Mouse (Mus musculus): ENCODE results near the gene Tsks. TPM values are rescaled to one million over a fixed set of nuclear protein-coding genes. Genes with fewer than 3 reads are reported as not detected.

Tsks gene
- total and polyA plus RNA-seq, 3 experiments, result 0.08 TPM; not detected in 2

DNA sequence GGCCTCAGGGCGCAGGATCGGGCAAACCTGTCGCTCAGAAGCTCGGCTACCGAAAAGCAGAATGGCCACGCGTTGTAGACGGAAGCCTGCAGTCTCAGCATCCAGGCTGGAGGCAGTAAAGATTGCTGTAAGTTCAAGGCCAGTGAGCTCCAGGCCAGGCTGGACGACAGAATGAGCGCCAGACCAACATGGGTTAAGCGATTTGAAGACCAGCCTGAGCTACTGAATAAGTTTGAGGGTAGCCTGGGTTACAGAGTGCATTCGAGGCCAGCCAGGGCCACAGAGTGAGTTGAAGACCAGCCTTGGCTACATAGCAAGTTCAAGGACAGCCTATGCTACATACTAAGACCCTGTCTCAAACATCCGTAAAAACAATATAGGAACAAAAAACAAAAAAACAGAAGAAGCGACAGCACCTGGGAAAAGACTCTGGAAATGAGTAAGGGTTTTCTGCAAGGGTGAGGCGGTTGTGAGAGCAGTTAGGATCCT lies 55.0 kb downstream of the Tsks start:
- H3K27me3 ChIP-seq (ENCODE audit: control insufficient read depth in 1 of 2, insufficient read depth in 2 of 2, low read length in 2 of 2), result no peaks in the 10 kb centered on the region
- peak overlapping the region; percentile 91 for H3K9ac ChIP-seq (ENCODE audit: control insufficient read depth, low read depth, low read length, poor library complexity, severe bottlenecking)
- no peak for DNase-seq (ENCODE audit: low read depth, low spot score)
- H3K36me3 ChIP-seq (ENCODE audit: control insufficient read depth in 1 of 2, insufficient read depth in 2 of 2, low read length in 2 of 2), result peaks cover 0 to 9% of the 10 kb centered on the region in 2 experiments; a peak in 2 of 4 replicates
- TF ChIP-seq ELF1 (IDR thresholded peaks at IDR 0.05; ENCODE audit: low read depth, low read length), result 0 out of 2 replicates have a peak, but pooled peaks have one; percentile 5
- no peak for TF ChIP-seq TBP (IDR thresholded peaks at IDR 0.05; ENCODE audit: low read depth, low read length)
- TF ChIP-seq CHD1 (IDR thresholded peaks at IDR 0.05; ENCODE audit: low read depth, low read length), result 0 out of 2 replicates have a peak, but pooled peaks have one; percentile 94
- 0 out of 2 replicates have a peak, but pooled peaks have one; percentile 15 for TF ChIP-seq SIN3A (IDR thresholded peaks at IDR 0.05; ENCODE audit: low read length)
- 0 out of 2 replicates have a peak, but pooled peaks have one; percentile 6 for TF ChIP-seq UBTF (IDR thresholded peaks at IDR 0.05; ENCODE audit: borderline replicate concordance, insufficient read depth, low read depth, low read length)
- 0 out of 2 replicates have a peak, but pooled peaks have one; percentile 6 for TF ChIP-seq MYC (IDR thresholded peaks at IDR 0.05; ENCODE audit: low read depth, low read length)
- no peaks in the 10 kb centered on the region for H3K4me1 ChIP-seq (ENCODE audit: control insufficient read depth in 1 of 2, insufficient read depth in 2 of 2, low read length in 2 of 2)
- peak overlapping the region; percentile 98 for H3K27ac ChIP-seq (ENCODE audit: control insufficient read depth, low read depth, low read length)
- peak overlapping the region; percentile 53 to 79 for H3K4me3 ChIP-seq (ENCODE audit: control insufficient read depth in 1 of 2, insufficient read depth in 1 of 2, low read depth in 2 of 2, low read length in 2 of 2)
- H3K79me2 ChIP-seq (ENCODE audit: control insufficient read depth, insufficient read depth, low read length, poor library complexity), result peaks cover 22% of the 10 kb centered on the region
- no peaks in the 10 kb centered on the region for H3K9me3 ChIP-seq (replicated peaks; ENCODE audit: insufficient read depth, low read length)

DNA sequence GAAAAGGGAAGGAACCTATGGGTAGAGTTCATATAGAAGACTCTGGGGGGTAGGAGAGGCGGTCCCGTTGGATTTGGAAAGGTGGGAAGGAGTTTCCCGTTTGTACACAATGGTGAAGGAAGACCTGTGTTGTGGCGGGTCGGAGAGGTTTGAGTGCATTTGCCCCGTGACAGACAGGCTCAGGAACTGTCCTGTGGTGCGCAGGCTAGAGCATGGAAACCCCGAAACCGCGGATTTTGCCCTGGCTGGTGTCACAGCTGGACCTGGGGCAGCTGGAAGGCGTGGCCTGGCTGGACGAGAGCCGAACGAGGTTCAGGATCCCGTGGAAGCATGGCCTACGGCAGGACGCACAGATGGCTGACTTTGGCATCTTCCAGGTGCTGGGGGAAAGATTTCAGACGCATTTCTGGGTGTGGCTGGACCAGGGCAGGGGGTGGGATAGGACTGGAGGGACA lies 55.5 kb downstream of the Tsks start, which contains the start of gene Bcl2l12:
Bcl2l12 (minus strand) TSS at position 212 of the 455 bp plus-strand sequence.
- H3K36me3 ChIP-seq (ENCODE audit: control insufficient read depth in 1 of 2, insufficient read depth in 2 of 2, low read length in 2 of 2), result peaks cover 1 to 9% of the 10 kb centered on the region in 2 experiments; a peak in 2 of 4 replicates
- no peaks in the 10 kb centered on the region for H3K9me3 ChIP-seq (replicated peaks; ENCODE audit: insufficient read depth, low read length)
- H3K9ac ChIP-seq (ENCODE audit: control insufficient read depth, low read depth, low read length, poor library complexity, severe bottlenecking), result peak within 1 kb of the TSS; percentile 91
- peak within 1 kb of the TSS; percentile 98 for H3K27ac ChIP-seq (ENCODE audit: control insufficient read depth, low read depth, low read length)
- TF ChIP-seq E2F4 (IDR thresholded peaks at IDR 0.05; ENCODE audit: borderline replicate concordance, low read depth, low read length), result no peak
- TF ChIP-seq POLR2AphosphoS5 (IDR thresholded peaks at IDR 0.05; ENCODE audit: borderline replicate concordance, low read depth, low read length), result no peak
- TF ChIP-seq MEF2A (IDR thresholded peaks at IDR 0.05; ENCODE audit: extremely low read depth, insufficient replicate concordance, low read depth, low read length, poor library complexity, severe bottlenecking), result no peak
- TF ChIP-seq POLR2AphosphoS2 (IDR thresholded peaks at IDR 0.05; ENCODE audit: low read length), result 0 out of 2 replicates have a peak, but pooled peaks have one; percentile 28
- TF ChIP-seq EP300 (IDR thresholded peaks at IDR 0.05; ENCODE audit: low read depth in 1 of 2, low read length in 2 of 2), result no peak
- no peak for TF ChIP-seq TAL1 (IDR thresholded peaks at IDR 0.05; ENCODE audit: low read length)
- no peak for TF ChIP-seq BHLHE40 (IDR thresholded peaks at IDR 0.05; ENCODE audit: borderline replicate concordance, low read depth, low read length)
- TF ChIP-seq GATA1 (IDR thresholded peaks at IDR 0.05; ENCODE audit: low read depth, low read length), result no peak
- no peak for TF ChIP-seq MAZ (IDR thresholded peaks at IDR 0.05; ENCODE audit: low read depth, low read length)
- H3K79me2 ChIP-seq (ENCODE audit: control insufficient read depth, insufficient read depth, low read length, poor library complexity), result peaks cover 22% of the 10 kb centered on the region
- peak; percentile 65 for DNase-seq (ENCODE audit: low read depth, low spot score)
- no peaks in the 10 kb centered on the region for H3K4me1 ChIP-seq (ENCODE audit: control insufficient read depth in 1 of 2, insufficient read depth in 2 of 2, low read length in 2 of 2)
- H3K4me3 ChIP-seq (ENCODE audit: control insufficient read depth in 1 of 2, insufficient read depth in 1 of 2, low read depth in 2 of 2, low read length in 2 of 2), result peak within 1 kb of the TSS; percentile 53 to 79
- H3K27me3 ChIP-seq (ENCODE audit: control insufficient read depth in 1 of 2, insufficient read depth in 2 of 2, low read length in 2 of 2), result no peaks in the 10 kb centered on the region
